ENCODE assay signal across 8 mouse cellular contexts in the genomic region with DNA sequence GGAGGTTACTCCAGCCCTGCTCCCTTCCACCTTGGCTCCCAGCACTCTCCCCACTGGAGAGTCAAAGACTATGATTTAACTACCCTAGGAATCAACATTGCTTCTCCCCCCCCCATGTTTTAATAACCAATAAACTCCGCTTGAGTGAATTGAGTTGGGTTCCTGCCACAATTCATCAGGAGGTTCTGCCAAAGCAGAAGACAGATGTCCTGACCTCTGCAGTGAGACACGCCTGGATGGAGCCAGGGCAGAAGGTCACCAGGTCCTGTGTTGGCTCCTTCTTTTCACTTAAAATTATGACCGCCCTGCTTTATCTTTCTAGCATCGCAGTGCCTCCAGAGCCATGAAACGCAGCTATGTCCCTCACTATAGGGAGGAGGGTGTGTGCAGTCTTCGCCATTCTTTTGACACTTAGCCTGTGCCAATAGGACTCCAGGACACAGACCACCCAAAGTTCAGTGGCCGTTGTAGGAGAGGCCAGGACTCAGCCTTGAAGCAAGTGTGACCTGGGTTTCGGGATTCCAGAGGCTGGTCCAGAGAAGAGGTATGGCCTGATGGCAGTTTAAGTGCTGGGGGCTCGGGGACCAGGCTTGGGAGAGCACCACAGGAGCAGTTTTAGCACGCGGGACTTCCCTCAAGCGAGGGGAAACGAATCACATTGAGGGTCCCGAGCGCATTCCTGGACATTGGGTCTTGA. TPM values are rescaled to one million over a fixed set of nuclear protein-coding genes. Genes with fewer than 3 reads are reported as not detected.
A peak's percentile ranks its signal among the peaks of the same experiment; 100 is the strongest.
DNase-seq lines count a peak whose midpoint lies in the region; ATAC-seq and TF ChIP-seq lines count a peak whose summit lies in the region.

No protein-coding gene starts in this region.

- ATAC-seq in hindbrain, embryonic 15.5 days (ENCODE audit: low FRiP score, low read depth) = peak; percentile 47
- ATAC-seq in liver, embryonic 13.5 days (ENCODE audit: low read depth) = no peak

- intact Hi-C loops in heart, postnatal 14 days (cut with DNase I) = loop anchor here (5.0 kb wide), 1 partner anchor 56 kb away; no protein-coding TSS in a partner anchor

- peak overlapping the region; percentile 97 for H3K4me2 ChIP-seq in hindbrain, embryonic 15.5 days
- peak overlapping the region; percentile 90 for H3K4me2 ChIP-seq in liver, embryonic 13.5 days

- H3K36me3 ChIP-seq in testis, adult 2 months (ENCODE audit: control insufficient read depth, insufficient read depth, low read length) = no peaks in the 10 kb centered on the region
- no peaks in the 10 kb centered on the region for H3K36me3 ChIP-seq in hindbrain, embryonic 15.5 days
- H3K36me3 ChIP-seq in liver, embryonic 13.5 days = no peaks in the 10 kb centered on the region

- H3K9me3 ChIP-seq in hindbrain, embryonic 15.5 days = no peaks in the 10 kb centered on the region
- no peaks in the 10 kb centered on the region for H3K9me3 ChIP-seq in liver, embryonic 13.5 days (replicated peaks)

- WGBS in hindbrain, embryonic 15.5 days = 20% methylated on average over 15 of the region's 15 CpGs
- 23% methylated on average over 15 of the region's 15 CpGs for WGBS in liver, embryonic 13.5 days (ENCODE audit: insufficient replicate concordance)

- no peak for TF ChIP-seq CTCF in testis, adult 2 months (IDR thresholded peaks at IDR 0.05; ENCODE audit: control insufficient read depth, insufficient read depth, insufficient replicate concordance, low read depth, low read length)

- peak overlapping the region; percentile 82 for H3K9ac ChIP-seq in hindbrain, embryonic 15.5 days
- no peak overlapping the region for H3K9ac ChIP-seq in liver, embryonic 13.5 days

- TF ChIP-seq POLR2A in testis, adult 2 months (IDR thresholded peaks at IDR 0.05; ENCODE audit: control insufficient read depth, low read depth, low read length) = no peak

- DNase-seq in testis, postnatal 10 days (ENCODE audit: low spot score) = no peak
- DNase-seq in liver, embryonic 13.5 days = no peak
- DNase-seq in thymus, postnatal 25 days = no peak
- DNase-seq in spleen, adult 18-20 months = no peak
- no peak for DNase-seq in adrenal gland, adult 18-20 months (ENCODE audit: low spot score in 2 of 2)
- no peak for DNase-seq in heart, postnatal 14 days

- no peak overlapping the region for H3K27ac ChIP-seq in testis, adult 2 months (ENCODE audit: control insufficient read depth, insufficient read depth, low read depth, low read length)
- H3K27ac ChIP-seq in hindbrain, embryonic 15.5 days (replicated peaks) = no peak overlapping the region
- H3K27ac ChIP-seq in liver, embryonic 13.5 days = no peak overlapping the region

- peak overlapping the region; percentile 66 for H3K4me3 ChIP-seq in testis, adult 2 months (ENCODE audit: control insufficient read depth, low read depth, low read length)
- H3K4me3 ChIP-seq in hindbrain, embryonic 15.5 days = peak overlapping the region; percentile 83
- peak overlapping the region; percentile 65 for H3K4me3 ChIP-seq in liver, embryonic 13.5 days (replicated peaks)

- peaks cover 10% of the 10 kb centered on the region for H3K4me1 ChIP-seq in testis, adult 2 months (ENCODE audit: control insufficient read depth, insufficient read depth, low read length)
- peaks cover 20% of the 10 kb centered on the region for H3K4me1 ChIP-seq in hindbrain, embryonic 15.5 days (replicated peaks)
- H3K4me1 ChIP-seq in liver, embryonic 13.5 days (replicated peaks) = peaks cover 10% of the 10 kb centered on the region

- no peaks in the 10 kb centered on the region for H3K27me3 ChIP-seq in testis, adult 2 months (ENCODE audit: control insufficient read depth, insufficient read depth, low read length)
- peaks cover 18% of the 10 kb centered on the region; the same call in 1 of the 2 replicates for H3K27me3 ChIP-seq in hindbrain, embryonic 15.5 days
- H3K27me3 ChIP-seq in liver, embryonic 13.5 days = peaks cover 61% of the 10 kb centered on the region

RNA-seq across cellular contexts. Expression of a gene that starts 0.5 kb away (rescaled TPM):
- polyA plus RNA-seq in testis, adult 2 months (2012; rRNA removed) = 0.69 and 0.93 TPM in 2 replicates
- polyA plus RNA-seq in hindbrain, embryonic 15.5 days (2015; fragmentation: Nextera tagmentation; extraction: Ambion mirVana) = 31.8 and 36.6 TPM in 2 replicates
- not detected in 2 replicates for polyA plus RNA-seq in liver, embryonic 13.5 days (2015; fragmentation: Nextera tagmentation; extraction: Ambion mirVana)
- total RNA-seq in adrenal gland, adult 18-20 months (2021) = under 1 TPM; 0.53 to 0.54 TPM
- under 1 TPM; 0.24 to 0.72 TPM for total RNA-seq in heart, postnatal 14 days (2021)

RNA-seq across cellular contexts. Expression of a gene that starts 54.6 kb away (rescaled TPM):
- 30.5 and 33.2 TPM in 2 replicates for polyA plus RNA-seq in testis, adult 2 months (2012; rRNA removed)
- 69.5 and 69.6 TPM in 2 replicates for polyA plus RNA-seq in hindbrain, embryonic 15.5 days (2015; fragmentation: Nextera tagmentation; extraction: Ambion mirVana)
- 21.6 and 28.3 TPM in 2 replicates for polyA plus RNA-seq in liver, embryonic 13.5 days (2015; fragmentation: Nextera tagmentation; extraction: Ambion mirVana)
- total RNA-seq in adrenal gland, adult 18-20 months (2021) = 10 to 100 TPM; 61.6 to 71.3 TPM
- 10 to 100 TPM; 44.3 to 46.6 TPM for total RNA-seq in heart, postnatal 14 days (2021)

Comparison
In these comparisons a context has a peak if more than half of its experiments do, and no peak if none do; other contexts are left out.
1. RNA of a gene that starts 0.5 kb away (polyA plus RNA-seq): 31.8 to 36.6 TPM in hindbrain, embryonic 15.5 days; 0.69 to 0.93 TPM in testis, adult 2 months and not detected in liver, embryonic 13.5 days; every median in the first group is over 10 times any median in the second.
2. Peak in every context shown above with its lines, with median percentiles within 50 percentile points of each other: H3K4me3 ChIP-seq.